Mouse (Mus musculus): Measurements from ENCODE around the gene Acbd4. TPM values are rescaled to one million over a fixed set of nuclear protein-coding genes. Genes with fewer than 3 reads are reported as not detected.

Acbd4 gene
- total and polyA plus RNA-seq, 3 experiments = 11.9 to 32.7 (median 22.1) TPM

- Histone ChIP-seq H3K27me3 (ENCODE audit: insufficient read depth, low read length) (peaks cover 51% of the 10 kb centered on the region), H3K9me3 (replicated peaks) (peaks cover 5% of the 10 kb centered on the region; the same call in 1 of the 2 replicates), H3K4me3 (ENCODE audit: low read depth, low read length) (peak overlapping the region; percentile 28; the same call in 1 of the 2 replicates), H3K36me3 (replicated peaks) (peaks cover 22% of the 10 kb centered on the region), H3K4me1 (ENCODE audit: insufficient read depth, low read depth, low read length) (peaks cover 50% of the 10 kb centered on the region)
- TF ChIP-seq TAL1 (conservative IDR thresholded peaks at IDR 0.05; ENCODE audit: low read depth, low read length) (no peak), CTCF (IDR thresholded peaks at IDR 0.05; ENCODE audit: low read depth, low read length) (no peak), GATA1 (IDR thresholded peaks at IDR 0.05; ENCODE audit: borderline replicate concordance, low read length) (no peak), POLR2AphosphoS5 (IDR thresholded peaks at IDR 0.05; ENCODE audit: insufficient replicate concordance, low read depth, low read length) (no peak), GATA2 (IDR thresholded peaks at IDR 0.05; ENCODE audit: borderline replicate concordance, low read depth, low read length) (no peak)
- DNase-seq (ENCODE audit: low spot score) (no peak), ATAC-seq (ENCODE audit: extremely low read depth, insufficient number of reproducible peaks, low FRiP score, poor library complexity, severe bottlenecking) (no peak)
These were observed 502 bp downstream of the Acbd4 start for GRCm38 (mm10) chr11:103101866-103102501.

- DNase-seq (ENCODE audit: low spot score) = peak; percentile 91
- Histone ChIP-seq H3K4me1 (ENCODE audit: insufficient read depth, low read depth, low read length) (peaks cover 45% of the 10 kb centered on the region), H3K27me3 (ENCODE audit: insufficient read depth, low read length) (peaks cover 42% of the 10 kb centered on the region), H3K36me3 (replicated peaks) (peaks cover 25% of the 10 kb centered on the region), H3K4me3 (ENCODE audit: low read depth, low read length) (peak overlapping the region; percentile 75), H3K9me3 (replicated peaks) (peaks cover 5% of the 10 kb centered on the region; the same call in 1 of the 2 replicates)
- peak; percentile 96 for ATAC-seq (ENCODE audit: extremely low read depth, insufficient number of reproducible peaks, low FRiP score, poor library complexity, severe bottlenecking)
- no peak for TF ChIP-seq POLR2AphosphoS5 (IDR thresholded peaks at IDR 0.05; ENCODE audit: insufficient replicate concordance, low read depth, low read length)
- TF ChIP-seq CTCF (IDR thresholded peaks at IDR 0.05; ENCODE audit: low read depth, low read length) = peak; percentile 94
- no peak for TF ChIP-seq GATA1 (IDR thresholded peaks at IDR 0.05; ENCODE audit: borderline replicate concordance, low read length)
These were observed 1.4 kb downstream of the Acbd4 start for GRCm38 (mm10) chr11:103102725-103103349.

DNA sequence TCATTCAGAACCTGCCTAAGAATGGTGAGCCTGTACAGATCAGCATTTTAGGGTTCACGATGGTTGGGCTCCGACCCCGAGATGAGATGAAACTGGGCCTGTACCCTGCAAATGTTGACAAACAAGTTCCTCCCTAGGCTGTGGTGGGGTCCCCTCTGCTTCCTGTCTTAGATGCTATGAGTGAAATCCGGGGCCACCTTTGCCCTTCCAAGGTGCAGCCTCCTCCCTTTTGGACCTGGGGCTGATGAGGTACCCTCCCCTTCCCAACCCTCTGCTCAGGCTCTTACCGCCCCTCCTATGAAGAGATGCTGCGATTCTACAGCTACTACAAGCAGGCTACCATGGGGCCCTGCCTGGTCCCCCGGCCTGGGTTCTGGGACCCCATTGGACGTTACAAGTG lies 2.1 kb downstream of the Acbd4 start:
- peaks cover 28% of the 10 kb centered on the region for H3K36me3 ChIP-seq (replicated peaks)
- ATAC-seq (ENCODE audit: extremely low read depth, insufficient number of reproducible peaks, low FRiP score, poor library complexity, severe bottlenecking) = no peak

DNA sequence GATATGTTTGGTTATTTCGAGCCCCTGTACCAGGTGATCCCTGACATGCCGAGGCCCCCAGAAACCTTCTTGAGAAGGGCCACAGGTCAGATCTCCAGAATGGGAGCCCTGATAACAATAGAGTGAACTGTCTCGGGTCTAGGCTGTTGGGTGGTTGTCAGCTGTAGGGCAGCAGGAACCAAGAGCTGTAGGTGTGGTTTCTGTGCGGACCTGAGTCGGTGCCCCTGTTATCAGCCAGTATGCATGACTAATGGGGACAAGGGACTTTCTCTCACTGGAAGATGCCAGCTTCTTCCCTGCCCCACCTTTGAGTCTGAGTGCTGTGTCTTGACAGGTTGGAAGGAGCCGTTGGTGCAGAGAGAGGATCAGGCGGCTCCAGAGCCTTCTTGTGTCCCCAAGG lies 3.0 kb downstream of the Acbd4 start:
- peaks cover 29% of the 10 kb centered on the region for H3K27me3 ChIP-seq (ENCODE audit: insufficient read depth, low read length)
- H3K4me1 ChIP-seq (ENCODE audit: insufficient read depth, low read depth, low read length) = peaks cover 45% of the 10 kb centered on the region
- TF ChIP-seq GATA1 (IDR thresholded peaks at IDR 0.05; ENCODE audit: borderline replicate concordance, low read length) (no peak), GATA2 (IDR thresholded peaks at IDR 0.05; ENCODE audit: borderline replicate concordance, low read depth, low read length) (no peak), TAL1 (conservative IDR thresholded peaks at IDR 0.05; ENCODE audit: low read depth, low read length) (no peak), CTCF (IDR thresholded peaks at IDR 0.05; ENCODE audit: low read depth, low read length) (no peak), POLR2AphosphoS5 (IDR thresholded peaks at IDR 0.05; ENCODE audit: insufficient replicate concordance, low read depth, low read length) (no peak)
- H3K36me3 ChIP-seq (replicated peaks) = peaks cover 36% of the 10 kb centered on the region
- H3K9me3 ChIP-seq (replicated peaks) = peaks cover 5% of the 10 kb centered on the region; the same call in 1 of the 2 replicates
- no peak for ATAC-seq (ENCODE audit: extremely low read depth, insufficient number of reproducible peaks, low FRiP score, poor library complexity, severe bottlenecking)
- no peak for DNase-seq (ENCODE audit: low spot score)
- no peak overlapping the region; the same call in 1 of the 2 replicates for H3K4me3 ChIP-seq (ENCODE audit: low read depth, low read length)

More for the DNA sequence above, 2.1 kb downstream of the Acbd4 start:
- H3K4me1 ChIP-seq (ENCODE audit: insufficient read depth, low read depth, low read length) = peaks cover 45% of the 10 kb centered on the region
- no peak for DNase-seq (ENCODE audit: low spot score)
- no peak for TF ChIP-seq TAL1 (conservative IDR thresholded peaks at IDR 0.05; ENCODE audit: low read depth, low read length)
- TF ChIP-seq GATA1 (IDR thresholded peaks at IDR 0.05; ENCODE audit: borderline replicate concordance, low read length) = no peak
- TF ChIP-seq GATA2 (IDR thresholded peaks at IDR 0.05; ENCODE audit: borderline replicate concordance, low read depth, low read length) = no peak
- no peak for TF ChIP-seq CTCF (IDR thresholded peaks at IDR 0.05; ENCODE audit: low read depth, low read length)
- no peak for TF ChIP-seq POLR2AphosphoS5 (IDR thresholded peaks at IDR 0.05; ENCODE audit: insufficient replicate concordance, low read depth, low read length)
- H3K4me3 ChIP-seq (ENCODE audit: low read depth, low read length) = peak overlapping the region; percentile 75; the same call in 1 of the 2 replicates
- H3K9me3 ChIP-seq (replicated peaks) = peaks cover 5% of the 10 kb centered on the region; the same call in 1 of the 2 replicates
- H3K27me3 ChIP-seq (ENCODE audit: insufficient read depth, low read length) = peaks cover 37% of the 10 kb centered on the region

GRCm38 (mm10) chr11:103105180-103105725 lies 3.8 kb downstream of the Acbd4 start:
- TF ChIP-seq CTCF (IDR thresholded peaks at IDR 0.05; ENCODE audit: low read depth, low read length) (no peak), GATA1 (IDR thresholded peaks at IDR 0.05; ENCODE audit: borderline replicate concordance, low read length) (no peak), POLR2AphosphoS5 (IDR thresholded peaks at IDR 0.05; ENCODE audit: insufficient replicate concordance, low read depth, low read length) (no peak), GATA2 (IDR thresholded peaks at IDR 0.05; ENCODE audit: borderline replicate concordance, low read depth, low read length) (no peak), TAL1 (conservative IDR thresholded peaks at IDR 0.05; ENCODE audit: low read depth, low read length) (no peak)
- no peak overlapping the region for H3K4me3 ChIP-seq (ENCODE audit: low read depth, low read length)
- H3K4me1 ChIP-seq (ENCODE audit: insufficient read depth, low read depth, low read length) = peaks cover 45% of the 10 kb centered on the region
- H3K36me3 ChIP-seq (replicated peaks) = peaks cover 39% of the 10 kb centered on the region
- no peak for DNase-seq (ENCODE audit: low spot score)
- no peak for ATAC-seq (ENCODE audit: extremely low read depth, insufficient number of reproducible peaks, low FRiP score, poor library complexity, severe bottlenecking)
- peaks cover 21% of the 10 kb centered on the region for H3K27me3 ChIP-seq (ENCODE audit: insufficient read depth, low read length)
- peaks cover 5% of the 10 kb centered on the region; the same call in 1 of the 2 replicates for H3K9me3 ChIP-seq (replicated peaks)

DNA sequence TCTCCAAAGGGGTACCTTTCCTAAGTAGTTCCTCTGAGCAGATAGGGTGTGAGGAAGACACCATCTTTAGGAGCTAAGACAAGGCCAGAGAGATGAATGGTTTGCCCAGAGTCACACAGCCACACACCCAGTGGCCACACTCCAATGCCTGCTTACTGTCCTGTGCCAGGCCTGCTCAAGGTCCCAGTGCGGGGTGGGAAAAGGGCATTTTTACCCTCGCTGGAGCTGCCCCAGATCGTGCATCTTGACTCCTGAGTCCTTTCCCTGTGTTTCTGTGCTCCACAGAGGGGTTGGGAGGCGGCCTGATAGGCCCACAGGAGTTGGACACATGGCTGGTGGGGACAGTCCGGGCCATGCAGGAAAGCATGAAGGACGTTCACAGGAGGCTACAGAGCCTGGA lies 4.3 kb downstream of the Acbd4 start:
- H3K9me3 ChIP-seq (replicated peaks) = peaks cover 5% of the 10 kb centered on the region; the same call in 1 of the 2 replicates
- H3K27me3 ChIP-seq (ENCODE audit: insufficient read depth, low read length) = peaks cover 16% of the 10 kb centered on the region
- TF ChIP-seq GATA1 (IDR thresholded peaks at IDR 0.05; ENCODE audit: borderline replicate concordance, low read length) (no peak), CTCF (IDR thresholded peaks at IDR 0.05; ENCODE audit: low read depth, low read length) (no peak), TAL1 (conservative IDR thresholded peaks at IDR 0.05; ENCODE audit: low read depth, low read length) (no peak), POLR2AphosphoS5 (IDR thresholded peaks at IDR 0.05; ENCODE audit: insufficient replicate concordance, low read depth, low read length) (no peak), GATA2 (IDR thresholded peaks at IDR 0.05; ENCODE audit: borderline replicate concordance, low read depth, low read length) (no peak)
- H3K4me1 ChIP-seq (ENCODE audit: insufficient read depth, low read depth, low read length) = peaks cover 45% of the 10 kb centered on the region
- peaks cover 44% of the 10 kb centered on the region for H3K36me3 ChIP-seq (replicated peaks)
- H3K4me3 ChIP-seq (ENCODE audit: low read depth, low read length) = no peak overlapping the region
- DNase-seq (ENCODE audit: low spot score) = no peak
- ATAC-seq (ENCODE audit: extremely low read depth, insufficient number of reproducible peaks, low FRiP score, poor library complexity, severe bottlenecking) = no peak
